Mouse (Mus musculus): ENCODE results near the gene Kmo.

Kmo gene

DNA sequence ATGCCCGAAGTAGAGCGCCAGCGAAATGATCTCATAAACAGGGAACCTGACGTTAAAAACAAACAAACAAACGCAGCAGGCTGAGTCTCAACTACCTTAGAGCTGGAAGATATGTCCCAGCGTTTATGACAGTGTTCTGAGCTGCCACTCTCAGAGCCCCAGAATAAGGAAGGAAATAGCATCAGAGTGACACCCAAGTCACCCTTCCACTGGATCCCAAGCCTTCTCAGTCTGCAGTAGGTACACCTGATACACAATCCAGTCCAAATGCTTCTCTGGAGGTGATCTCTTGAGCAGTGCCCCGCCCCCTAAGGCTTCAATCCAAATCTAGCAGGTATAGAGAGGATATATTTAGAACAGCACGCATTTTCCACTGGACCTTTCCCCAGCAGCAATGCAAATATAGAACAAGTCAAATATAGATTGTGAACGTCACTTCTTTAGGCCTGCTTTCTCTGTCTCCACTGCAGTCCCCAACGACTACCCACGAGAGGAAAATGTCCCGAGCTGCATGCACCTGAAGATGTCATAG is 73.3 kb downstream of the Kmo start:
- no peak for DNase-seq (ENCODE audit: low spot score)

DNA sequence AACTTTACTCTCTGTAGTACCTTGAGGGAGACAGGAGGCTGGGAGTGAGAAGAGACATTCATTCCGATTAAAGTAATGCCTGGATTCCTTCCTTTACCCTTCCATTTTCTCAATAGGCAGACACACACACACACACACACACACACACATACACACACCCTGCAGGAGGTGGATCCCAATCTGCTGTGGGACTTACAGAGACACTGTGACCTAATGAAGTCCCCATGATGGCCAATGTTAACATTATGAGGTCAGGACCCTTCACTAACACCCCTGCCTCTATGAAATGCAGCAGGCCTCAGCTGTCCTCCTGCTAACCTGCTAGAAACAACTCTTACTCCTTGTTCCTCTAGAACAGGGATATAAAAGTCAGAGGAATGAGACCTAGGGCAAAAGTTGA is 78.1 kb downstream of the Kmo start, which contains the start of gene Wdr64:
Gene Wdr64 (plus strand): TSS at position 301 of the 400 bp plus-strand sequence.
- no peak for DNase-seq (ENCODE audit: low spot score)

DNA sequence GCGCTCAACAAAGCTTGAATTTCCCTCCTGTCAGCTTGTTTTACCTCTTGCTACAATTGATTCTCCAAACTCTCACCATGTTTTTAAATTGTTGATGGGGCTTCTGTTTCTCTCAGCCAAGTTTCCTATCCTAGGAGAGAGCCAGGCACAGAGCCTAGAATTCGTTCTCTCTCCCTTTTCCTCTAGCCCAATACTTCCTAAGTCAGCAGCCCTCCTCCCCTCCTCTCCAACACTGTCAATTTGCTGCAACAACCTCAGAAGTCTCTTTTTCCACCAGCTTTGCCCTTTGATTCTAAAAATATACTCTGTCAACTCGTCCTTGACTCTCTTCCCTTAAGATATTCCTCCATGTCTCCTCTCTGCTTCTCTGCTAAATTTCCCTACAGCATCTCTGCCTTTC is 79.2 kb downstream of the Kmo start:
- no peak for DNase-seq (ENCODE audit: low spot score)

DNA sequence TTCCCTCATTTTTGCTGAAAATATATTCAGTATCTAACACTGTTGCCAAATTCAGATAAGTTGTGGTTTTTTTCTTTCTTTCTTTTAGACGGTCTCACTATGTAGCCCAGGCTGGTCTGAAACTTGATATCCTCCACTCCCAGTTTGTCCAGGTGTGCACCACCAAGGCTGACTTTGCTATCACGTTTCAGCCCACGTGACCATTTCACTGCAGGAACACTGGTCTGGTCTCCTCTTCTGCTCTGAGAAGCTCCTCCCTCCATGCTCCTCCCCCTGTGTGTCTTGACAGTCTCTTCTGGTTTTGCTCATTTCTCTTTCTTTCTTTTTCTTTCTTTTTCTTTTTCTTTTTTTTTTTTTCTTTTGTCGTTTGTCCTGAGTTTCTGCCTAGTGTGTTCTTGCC is 79.6 kb downstream of the Kmo start:
- DNase-seq (ENCODE audit: low spot score), result no peak

DNA sequence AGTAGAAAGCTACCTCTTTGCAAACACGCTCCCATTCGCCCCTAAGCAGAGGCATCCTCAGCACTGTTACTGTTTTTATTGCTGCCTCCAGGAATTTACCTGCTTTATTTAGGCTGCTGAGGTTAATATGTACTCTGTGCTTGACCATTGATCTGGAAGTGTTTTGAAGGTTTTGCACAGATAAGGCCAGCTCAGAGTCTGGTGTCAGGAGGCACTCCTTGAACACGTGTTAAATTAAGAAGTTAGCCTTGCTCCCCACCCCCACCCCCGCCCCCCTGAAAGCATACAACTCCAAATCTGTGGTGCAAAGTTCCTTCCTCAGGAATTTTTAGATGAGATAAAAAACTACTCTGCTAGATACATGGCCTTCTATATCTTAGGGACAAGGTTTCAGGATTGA is 81.0 kb downstream of the Kmo start:
- no peak for DNase-seq (ENCODE audit: low spot score)

DNA sequence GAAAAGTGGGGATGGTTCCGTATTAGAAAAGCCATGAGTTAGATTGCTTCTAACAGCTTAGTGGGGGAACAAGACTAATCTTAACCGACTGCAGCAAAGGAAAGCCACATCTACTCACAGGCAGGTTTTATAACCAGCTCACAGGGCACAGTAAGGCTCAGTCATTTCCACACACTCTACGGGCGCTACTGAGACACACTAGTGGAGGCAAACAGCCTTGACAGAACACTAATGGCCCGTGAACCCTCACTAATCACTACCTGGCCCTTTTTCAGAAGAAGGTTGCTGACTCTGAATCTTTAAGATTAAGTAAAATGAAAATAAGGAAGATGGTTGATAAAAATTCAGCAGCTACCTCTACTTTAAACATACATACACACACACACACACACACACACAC is 87.4 kb downstream of the Kmo start:
- no peak for DNase-seq (ENCODE audit: low spot score)

DNA sequence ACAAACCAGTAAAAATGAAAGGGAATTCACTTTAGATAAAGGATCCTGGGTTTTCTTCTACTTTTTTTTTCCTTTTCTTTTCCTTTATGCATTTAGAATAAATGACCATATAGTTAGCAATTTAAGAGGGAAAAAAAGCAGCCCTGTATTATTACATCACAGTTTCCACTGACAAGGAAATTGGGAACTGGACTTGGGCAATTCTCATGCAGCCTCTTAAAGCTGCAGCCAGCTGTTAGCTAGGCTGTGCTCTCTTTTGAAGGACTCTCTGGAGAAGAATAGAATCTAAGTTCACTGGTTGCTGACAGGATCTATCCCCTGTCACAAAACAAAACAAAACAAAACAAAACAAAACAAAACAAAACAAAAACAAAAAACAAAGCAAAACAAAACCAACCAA is 87.8 kb downstream of the Kmo start:
- no peak for DNase-seq (ENCODE audit: low spot score)
